Mouse (Mus musculus) ES-Bruce4 (cell line): Measurements from ENCODE around the gene Tmigd3.

Source experiments
- CTCF ChIP-seq: IDR thresholded peaks from one replicate; pipeline ENCODE4 v1.8.1; 2011; ENCODE audit warnings: low read depth, low read length
- EP300 ChIP-seq: IDR thresholded peaks from 2 replicates; pipeline ENCODE4 v1.6.1; 2011; ENCODE audit warnings: low read depth, low read length; ENCODE audit not compliant: insufficient read depth
- POLR2A ChIP-seq: IDR thresholded peaks from one replicate; pipeline ENCODE4 v1.8.1; 2011; ENCODE audit warnings: low read length; ENCODE audit not compliant: insufficient read depth

GRCm38 (mm10) chr3:105896811-105897210 lies 26.1 kb downstream of the Tmigd3 start:
- TF ChIP-seq POLR2A (no peak), CTCF (no peak), EP300 (no peak)
